Mouse (Mus musculus) heart, postnatal 10 days (tissue): Measurements from ENCODE around the gene Arhgap32. TPM values are rescaled to one million over a fixed set of nuclear protein-coding genes. Genes with fewer than 3 reads are reported as not detected.
"Not testable (repeated sequence)": the region's sequence is repeated elsewhere in the genome, so short reads cannot be mapped to it uniquely, and the experiment has no call there.

Experiments
- DNase-seq, 2 experiments: peaks; one replicate each; pipeline ENCODE4 v3.0.0; 2021
- intact Hi-C: fragments of 180-260 bp; cut with DNase I; formaldehyde crosslinking; loops from one replicate; pipeline ENCODE4 v1.15.1; 2025
- total RNA-seq, 2 experiments: library from RNA; stranded (reverse); gene quantifications; 2 replicates each; pipeline ENCODE4 v1.2.3; 2021

Gene Arhgap32
- total RNA-seq, 2 experiments from 2014 or later, result 37.1 to 38.4 TPM

GRCm38 (mm10) chr9:32136680-32137295 lies 20.9 kb downstream of the Arhgap32 start:
- no peak for DNase-seq
- intact Hi-C loops, result no loop called here

- DNase-seq, result no peak
- intact Hi-C loops, result no loop called here
These were observed 21.9 kb downstream of the Arhgap32 start for GRCm38 (mm10) chr9:32137697-32138426.

GRCm38 (mm10) chr9:32138616-32139015 lies 22.7 kb downstream of the Arhgap32 start:
- no peak for DNase-seq
- intact Hi-C loops, result no loop called here

- intact Hi-C loops, result no loop called here
- no peak for DNase-seq
These were observed 23.7 kb downstream of the Arhgap32 start for GRCm38 (mm10) chr9:32139641-32140040.

- intact Hi-C loops, result no loop called here
- no peak for DNase-seq
These were observed 26.9 kb downstream of the Arhgap32 start for GRCm38 (mm10) chr9:32142834-32143233.

- intact Hi-C loops, result no loop called here
- DNase-seq, result no peak
These were observed 27.5 kb downstream of the Arhgap32 start for GRCm38 (mm10) chr9:32143451-32143850.

- intact Hi-C loops, result no loop called here
- DNase-seq, result peak; percentile 39 to 41
These were observed 30.5 kb downstream of the Arhgap32 start for GRCm38 (mm10) chr9:32146257-32146996.

GRCm38 (mm10) chr9:32149241-32149640 lies 33.3 kb downstream of the Arhgap32 start:
- DNase-seq, result no peak
- intact Hi-C loops, result no loop called here

- no peak for DNase-seq
- intact Hi-C loops, result no loop called here
These were observed 34.1 kb downstream of the Arhgap32 start for GRCm38 (mm10) chr9:32149836-32150642.

GRCm38 (mm10) chr9:32154727-32155371 lies 38.9 kb downstream of the Arhgap32 start:
- intact Hi-C loops, result loop anchor here (5.0 kb wide), 1 partner anchor 123 kb away; no protein-coding TSS in a partner anchor
- DNase-seq, result no peak

- DNase-seq, result no peak
- intact Hi-C loops, result loop anchor here (5.0 kb wide), 1 partner anchor 124 kb away; no protein-coding TSS in a partner anchor
These were observed 40.8 kb downstream of the Arhgap32 start for GRCm38 (mm10) chr9:32156706-32157105.

GRCm38 (mm10) chr9:32157201-32157600 lies 41.3 kb downstream of the Arhgap32 start:
- no peak for DNase-seq
- intact Hi-C loops, result loop anchor here (5.0 kb wide), 1 partner anchor 125 kb away; no protein-coding TSS in a partner anchor

GRCm38 (mm10) chr9:32158837-32159543 lies 43.1 kb downstream of the Arhgap32 start:
- intact Hi-C loops, result loop anchor here (1.0 to 5.0 kb wide), 4 partner anchors 127 to 600 kb away; no protein-coding TSS in a partner anchor
- DNase-seq, result peak; percentile 77 to 84

GRCm38 (mm10) chr9:32159724-32160123 lies 43.8 kb downstream of the Arhgap32 start:
- DNase-seq, result no peak

GRCm38 (mm10) chr9:32162792-32163191 lies 46.9 kb downstream of the Arhgap32 start:
- intact Hi-C loops, result no loop called here
- no peak for DNase-seq

More at GRCm38 (mm10) chr9:32159724-32160123, 43.8 kb downstream of the Arhgap32 start:
- intact Hi-C loops, result loop anchor here (1.0 to 5.0 kb wide), 4 partner anchors 127 to 601 kb away; no protein-coding TSS in a partner anchor

- intact Hi-C loops, DNase-seq: not testable (repeated sequence)
These were observed 47.9 kb downstream of the Arhgap32 start for GRCm38 (mm10) chr9:32163820-32164219.

GRCm38 (mm10) chr9:32168546-32169137 lies 52.7 kb downstream of the Arhgap32 start:
- intact Hi-C loops, result no loop called here
- no peak for DNase-seq

- intact Hi-C loops, result no loop called here
- DNase-seq, result no peak
These were observed 54.8 kb downstream of the Arhgap32 start for GRCm38 (mm10) chr9:32170713-32171112.

- DNase-seq, result peak; percentile 40 to 49
- intact Hi-C loops, result no loop called here
These were observed 60.7 kb downstream of the Arhgap32 start for GRCm38 (mm10) chr9:32176612-32177011.
